Mouse (Mus musculus) adrenal gland, adult (tissue): Measurements from ENCODE around the gene Cog7.

Source experiments
- DNase-seq, 2 experiments: peaks; one replicate each; pipeline ENCODE4 v3.0.0; 2022 to 2023; ENCODE audit warnings: low spot score in 1 of 2; ENCODE audit not compliant: inconsistent age in 2 of 2

Gene Cog7

DNA sequence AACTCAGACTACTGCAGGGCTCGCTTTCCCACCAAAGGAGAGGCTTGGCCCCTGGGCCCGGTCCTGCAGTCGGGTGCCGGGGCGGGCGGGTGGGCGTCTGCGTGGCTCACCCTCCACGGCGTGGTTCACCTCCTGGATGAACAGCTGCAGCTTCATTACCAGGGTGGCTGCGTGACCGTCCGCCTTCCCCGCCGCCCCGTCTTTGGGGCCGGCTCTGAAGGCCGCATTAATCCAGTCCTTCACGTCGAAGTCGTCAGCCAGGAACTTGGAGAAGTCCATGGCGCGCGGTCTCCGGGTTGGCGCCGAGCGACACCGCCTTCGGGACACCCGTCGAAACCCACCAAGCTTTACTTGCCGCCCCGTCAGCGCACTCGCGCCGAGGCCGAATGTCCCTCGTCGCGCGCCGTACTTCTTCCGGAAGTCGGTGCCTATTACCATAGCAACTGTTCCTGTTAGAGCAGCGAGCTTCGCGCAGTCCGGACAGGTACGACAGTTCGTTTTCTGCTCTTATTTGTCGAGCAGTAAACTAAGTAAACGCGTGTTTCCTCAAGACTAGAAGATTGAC lies at the start of gene Cog7:
Gene Cog7, minus strand, starts transcription at position 405 of the 565 bp plus-strand sequence.
- peak; percentile 91 to 97 for DNase-seq

- DNase-seq = no peak
Measured at GRCm38 (mm10) chr7:122022131-122022530, 40.6 kb upstream of the Cog7 start.

DNA sequence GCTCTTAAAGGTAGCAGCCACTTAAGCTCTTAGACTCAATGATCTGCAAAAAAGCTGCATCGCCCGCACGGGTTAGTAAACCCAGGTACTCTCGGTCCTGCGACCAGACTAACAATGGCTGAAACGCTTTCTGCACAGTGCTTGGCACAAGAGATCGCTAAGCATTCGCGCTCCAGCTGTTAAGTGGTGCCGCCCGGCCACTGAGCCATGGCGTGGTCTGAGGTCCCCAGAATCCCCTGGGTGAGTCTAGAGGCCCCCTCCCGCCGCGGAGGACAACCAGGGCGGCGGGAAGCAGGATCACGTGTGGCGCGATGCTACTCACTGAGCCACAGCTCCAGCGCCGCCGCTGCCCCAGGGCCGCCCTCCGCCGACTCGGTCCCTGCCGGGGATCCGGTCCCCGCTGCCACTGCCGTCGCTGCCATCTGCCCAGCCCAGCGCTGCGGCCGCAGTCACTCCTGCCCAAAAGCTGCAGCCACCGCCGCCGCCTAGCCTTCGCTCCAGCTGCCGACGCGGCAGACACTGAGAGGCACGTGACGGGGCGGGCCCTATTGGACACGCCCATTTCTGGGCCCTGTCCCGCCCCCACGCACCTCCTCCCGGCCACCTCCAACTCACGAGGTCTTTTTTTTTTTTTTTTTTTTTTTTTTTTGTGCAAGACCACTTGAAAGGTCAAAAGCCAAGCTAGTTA lies 39.3 kb upstream of the Cog7 start, which contains the start of gene Gga2:
Gene Gga2, minus strand, starts transcription at position 556 of the 688 bp plus-strand sequence.
- DNase-seq = peak; percentile 91 to 95

DNA sequence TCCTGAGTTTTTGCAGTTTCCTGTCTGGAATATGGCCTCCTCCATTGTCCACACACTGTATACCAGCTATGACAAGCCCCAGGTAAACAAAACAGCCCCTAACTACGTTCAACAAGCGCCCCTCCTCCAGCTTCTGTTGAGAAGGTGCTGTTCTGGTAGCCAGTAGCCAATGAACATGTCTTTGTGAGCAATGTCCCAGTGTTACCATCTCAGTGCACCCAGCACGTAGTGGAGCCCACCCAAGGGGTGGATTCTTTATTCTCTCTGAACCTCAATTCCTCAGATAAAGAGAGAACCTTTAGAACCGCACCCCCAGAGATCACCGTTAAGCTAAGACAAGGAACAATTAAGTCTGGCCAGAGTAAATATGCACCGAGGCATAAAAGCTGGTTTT lies 38.8 kb upstream of the Cog7 start:
- no peak for DNase-seq

- no peak for DNase-seq
Measured at GRCm38 (mm10) chr7:122018978-122019377, 37.5 kb upstream of the Cog7 start.

DNA sequence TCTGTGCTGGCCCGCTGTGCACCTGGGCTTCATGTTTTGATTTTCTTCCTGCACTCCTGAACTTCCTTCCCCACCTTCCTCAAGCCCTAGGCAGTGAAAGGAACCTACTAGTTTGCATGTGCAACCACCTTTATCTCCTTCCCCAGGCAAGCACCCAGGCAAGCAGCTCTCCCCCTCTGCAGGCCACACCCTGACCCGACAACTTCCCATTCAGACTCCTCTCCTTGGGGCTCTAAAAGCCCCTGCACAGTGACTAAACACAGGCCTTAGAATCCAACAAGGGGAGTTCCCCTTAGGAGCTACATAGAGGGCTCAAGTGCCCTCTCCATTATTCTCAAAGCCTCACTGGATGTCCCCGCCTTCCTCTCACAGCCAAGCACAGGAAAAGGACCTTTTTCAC lies 36.7 kb upstream of the Cog7 start:
- no peak for DNase-seq

- DNase-seq = peak; percentile 19 to 71
Measured at GRCm38 (mm10) chr7:122015734-122016133, 34.2 kb upstream of the Cog7 start.

DNA sequence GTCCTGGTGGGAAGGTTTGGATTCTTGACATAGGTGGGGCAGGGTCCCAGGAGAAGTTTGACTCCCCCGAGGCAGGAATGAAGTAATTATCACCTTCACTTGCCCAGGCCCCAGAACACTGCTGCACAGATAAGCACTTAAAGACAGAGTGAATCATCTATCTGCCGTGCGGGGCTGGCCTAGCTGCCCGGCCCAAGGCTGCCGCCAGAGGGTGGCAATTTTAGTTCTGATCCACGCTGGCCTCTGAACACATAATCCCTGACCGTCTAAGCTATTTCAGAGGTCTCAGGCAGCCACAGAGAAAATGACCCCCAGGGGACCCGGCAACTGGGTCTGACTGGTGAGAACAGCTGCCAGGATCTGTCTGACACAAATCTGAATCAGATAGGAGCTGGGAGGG lies 33.6 kb upstream of the Cog7 start:
- peak; percentile 64 to 84 for DNase-seq

DNA sequence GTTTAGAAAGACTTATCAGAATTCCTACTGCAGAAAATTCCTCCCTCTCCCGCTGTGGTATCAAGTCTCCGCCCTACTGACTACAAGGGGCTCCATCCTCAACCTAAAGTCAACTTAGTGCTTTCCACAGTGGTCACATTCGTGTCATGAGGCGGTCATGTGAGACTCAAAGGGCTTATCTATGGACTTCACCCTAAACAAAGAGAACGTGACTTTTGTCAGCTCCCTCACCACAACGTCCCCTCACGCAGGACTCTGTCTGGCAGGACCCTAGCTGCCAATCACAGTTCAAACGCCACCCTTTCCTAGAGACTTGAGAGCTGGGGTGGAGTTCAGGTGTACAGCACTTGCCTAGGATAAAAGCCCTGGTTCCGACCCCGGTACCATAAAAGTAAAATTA lies 31.4 kb upstream of the Cog7 start:
- no peak for DNase-seq

- no peak for DNase-seq
Measured at GRCm38 (mm10) chr7:122012370-122012769, 30.9 kb upstream of the Cog7 start.

DNA sequence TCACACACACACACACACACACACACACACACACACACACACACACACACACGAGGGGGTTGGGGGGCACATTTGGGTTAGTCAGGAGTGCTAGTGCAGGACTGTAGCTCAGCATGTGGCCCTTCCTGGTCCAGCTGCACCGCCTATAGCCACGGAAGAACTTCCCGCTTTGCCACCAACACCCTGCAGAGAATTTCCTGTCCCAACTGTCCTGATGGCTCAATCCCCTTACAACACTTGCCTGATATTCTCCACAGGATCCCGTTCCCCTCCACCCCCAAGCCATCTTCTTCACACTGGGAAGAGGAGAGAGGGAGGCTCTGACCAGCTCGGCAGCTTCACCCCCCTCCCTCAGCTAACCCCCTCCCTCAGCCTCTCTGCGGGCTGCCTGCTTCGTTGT lies 18.9 kb upstream of the Cog7 start:
- no peak for DNase-seq

GRCm38 (mm10) chr7:121995961-121996360 lies 14.4 kb upstream of the Cog7 start:
- no peak for DNase-seq

DNA sequence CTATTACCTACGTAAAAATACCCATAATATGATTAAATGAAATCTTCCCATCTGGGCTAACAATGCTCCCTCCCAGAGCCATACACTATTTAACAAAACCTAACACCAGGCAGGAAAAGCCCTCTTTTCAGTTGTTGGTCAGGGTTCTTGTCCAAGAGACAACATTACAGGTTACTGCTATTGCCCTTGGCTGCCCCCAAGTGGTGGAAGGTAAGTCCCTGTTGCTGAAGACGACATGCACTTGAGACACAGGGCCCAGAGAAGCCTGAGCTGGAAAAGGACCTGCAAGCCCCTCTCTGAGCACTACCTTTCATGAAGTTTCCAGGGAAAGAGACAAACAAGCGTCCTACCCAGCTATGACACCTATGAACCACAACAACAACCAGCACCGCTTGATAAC lies 6.5 kb downstream of the Cog7 start:
- DNase-seq = peak; percentile 30 to 77

- DNase-seq = no peak
Measured at GRCm38 (mm10) chr7:121971698-121972097, 9.8 kb downstream of the Cog7 start.

- no peak for DNase-seq
Measured at GRCm38 (mm10) chr7:121970250-121970649, 11.3 kb downstream of the Cog7 start.

DNA sequence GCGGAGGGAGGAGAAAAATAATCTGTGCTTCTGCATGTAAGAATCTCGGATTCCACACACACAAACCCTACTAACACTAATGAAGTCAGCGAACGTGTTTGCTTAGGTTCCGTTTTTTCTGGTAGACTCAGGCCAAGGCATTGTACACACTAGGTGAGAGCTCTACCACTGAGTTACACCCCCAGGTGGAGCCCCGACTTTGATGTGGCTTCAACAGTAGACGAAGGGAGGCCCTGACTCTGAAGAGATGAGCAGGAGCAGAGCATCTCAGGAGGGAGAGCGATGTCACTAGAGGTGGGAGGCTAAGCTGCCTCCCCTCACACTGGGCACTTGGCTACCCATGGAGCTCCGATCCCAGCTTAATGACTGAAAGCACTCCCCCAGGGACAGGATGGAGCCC lies 12.7 kb downstream of the Cog7 start:
- DNase-seq = no peak

- DNase-seq = no peak
Measured at GRCm38 (mm10) chr7:121968242-121968641, 13.3 kb downstream of the Cog7 start.

GRCm38 (mm10) chr7:121966169-121966568 lies 15.3 kb downstream of the Cog7 start:
- DNase-seq = no peak

DNA sequence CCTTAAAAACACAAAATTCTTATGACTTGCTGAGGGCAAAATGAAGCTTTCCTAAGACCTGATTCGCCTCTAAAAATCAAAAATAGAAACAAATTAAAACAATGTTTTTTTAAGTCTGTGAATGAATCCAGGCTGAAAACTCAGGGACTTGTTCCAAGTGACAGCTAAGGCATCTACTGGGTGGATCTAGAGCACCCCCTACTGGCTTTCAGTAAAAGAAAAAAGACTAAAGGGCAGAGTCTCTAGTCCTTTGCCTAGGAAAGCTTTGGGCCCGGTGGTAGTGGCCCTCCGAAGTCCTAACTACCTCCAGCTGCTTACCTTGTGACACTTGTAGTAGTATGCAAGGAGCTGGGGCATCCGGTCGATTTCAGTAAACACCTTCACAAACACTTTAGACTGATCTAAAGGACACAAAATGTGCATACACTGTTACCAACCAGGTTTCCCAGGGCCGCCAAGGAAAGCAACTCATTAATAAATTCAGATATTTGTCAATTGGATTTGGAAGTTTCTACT lies 17.6 kb downstream of the Cog7 start:
- DNase-seq = peak; percentile 16 to 81

DNA sequence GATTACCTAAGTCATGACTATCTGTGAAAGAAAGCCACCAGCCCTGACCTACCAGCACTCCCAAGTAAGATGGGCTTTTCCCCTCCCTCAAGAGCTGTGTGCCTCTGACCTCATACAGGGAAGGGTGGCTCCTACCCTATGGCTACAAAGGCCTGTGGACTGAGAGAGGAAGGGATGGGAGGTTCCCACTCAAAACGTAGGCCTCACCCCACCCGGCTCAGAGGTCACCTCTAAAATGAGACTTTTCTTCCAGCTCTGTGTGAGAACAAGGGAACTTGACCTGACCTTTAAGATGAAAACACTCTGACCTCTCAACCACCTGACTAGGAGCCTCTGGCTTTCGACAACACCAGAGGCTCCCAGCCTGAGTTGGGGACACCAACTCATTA lies 18.9 kb downstream of the Cog7 start:
- no peak for DNase-seq

GRCm38 (mm10) chr7:121961913-121962570 lies 19.5 kb downstream of the Cog7 start:
- DNase-seq = no peak

GRCm38 (mm10) chr7:121955802-121956201 lies 25.7 kb downstream of the Cog7 start:
- DNase-seq = no peak
